Mouse (Mus musculus): ENCODE measurements around the gene Mxra7.

- TF ChIP-seq POLR2A (IDR thresholded peaks at IDR 0.05; ENCODE audit: low read depth, low read length) (no peak), CTCF (IDR thresholded peaks at IDR 0.05; ENCODE audit: borderline replicate concordance, insufficient read depth, low read length) (no peak)
Measured at GRCm38 (mm10) chr11:116822626-116823025, 5.2 kb downstream of the Mxra7 start.

All from embryonic fibroblast, embryonic 13.5 days (primary cell).